In the genomic region with DNA sequence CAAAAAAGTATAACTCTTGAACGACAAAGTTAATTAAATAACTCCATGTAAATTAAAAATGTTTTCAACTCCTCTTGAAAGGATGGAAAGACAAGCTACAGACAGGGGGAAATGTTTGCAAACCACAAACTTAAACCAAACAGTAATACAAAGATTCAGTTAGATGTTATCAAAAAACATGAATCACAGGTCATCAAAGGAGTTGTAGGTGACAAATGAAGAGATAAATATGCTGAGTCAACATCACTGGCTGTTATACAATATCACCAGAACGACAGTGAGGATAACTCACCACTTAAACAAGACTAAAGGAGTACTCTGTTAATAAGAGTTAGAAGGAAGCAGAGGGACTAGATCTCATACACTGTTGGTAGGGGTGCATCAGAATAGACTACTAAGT, we compare ENCODE assay signal across 19 mouse cellular contexts.
"Had no signal": no experiment of that assay in that cellular context is flagged by ENCODE, and none has a peak within 500 bp of the region (broad histone marks: within the 10 kb centered on the region; RNA-seq: fewer than 3 reads in every experiment).

No protein-coding gene starts in this region.

- H3K4me3 ChIP-seq: limb, embryonic 10.5 days; limb, embryonic 13.5 days; liver, embryonic 12.5 days; liver, embryonic 15.5 days; lung, embryonic 15.5 days; megakaryocyte, embryonic 14.5 days; midbrain, embryonic 10.5 days had no signal

- H3K9ac ChIP-seq: limb, embryonic 13.5 days; liver, embryonic 12.5 days; liver, embryonic 15.5 days; lung, embryonic 15.5 days had no signal

- H3K4me1 ChIP-seq: limb, embryonic 10.5 days; limb, embryonic 13.5 days; liver, embryonic 12.5 days; liver, embryonic 15.5 days; lung, embryonic 15.5 days; megakaryocyte, embryonic 14.5 days; midbrain, embryonic 10.5 days had no signal

- H3K27me3 ChIP-seq: limb, embryonic 13.5 days; liver, embryonic 12.5 days; liver, embryonic 15.5 days; lung, embryonic 15.5 days; megakaryocyte, embryonic 14.5 days had no signal

- ATAC-seq: liver, embryonic 12.5 days had no signal

- H3K9me3 ChIP-seq: limb, embryonic 10.5 days; limb, embryonic 13.5 days; liver, embryonic 12.5 days; liver, embryonic 15.5 days; lung, embryonic 15.5 days; midbrain, embryonic 10.5 days had no signal

- H3K4me2 ChIP-seq: limb, embryonic 13.5 days; liver, embryonic 12.5 days; liver, embryonic 15.5 days; lung, embryonic 15.5 days had no signal

- H3K27ac ChIP-seq: kidney, postnatal 0 days; limb, embryonic 10.5 days; limb, embryonic 13.5 days; liver, embryonic 12.5 days; liver, embryonic 15.5 days; lung, embryonic 15.5 days; midbrain, embryonic 10.5 days; stomach, postnatal 0 days had no signal

- DNase-seq: kidney, adult 2 months; kidney, postnatal 36 days; liver; lung, adult 18-20 months; lung, postnatal 10 days; lung, postnatal 36 days; midbrain, embryonic 14.5 days; thymus, adult 2 months; thymus, postnatal 14 days; thymus, postnatal 4 days had no signal
